Mouse (Mus musculus): ENCODE results near the gene Epm2a. TPM values are rescaled to one million over a fixed set of nuclear protein-coding genes. Genes with fewer than 3 reads are reported as not detected.

The Epm2a gene
- total RNA-seq (2014; rRNA removed) (6.2 and 6.7 TPM in 2 replicates), polyA plus RNA-seq (2012; rRNA removed) (2.9 and 5.6 TPM in 2 replicates)

DNA sequence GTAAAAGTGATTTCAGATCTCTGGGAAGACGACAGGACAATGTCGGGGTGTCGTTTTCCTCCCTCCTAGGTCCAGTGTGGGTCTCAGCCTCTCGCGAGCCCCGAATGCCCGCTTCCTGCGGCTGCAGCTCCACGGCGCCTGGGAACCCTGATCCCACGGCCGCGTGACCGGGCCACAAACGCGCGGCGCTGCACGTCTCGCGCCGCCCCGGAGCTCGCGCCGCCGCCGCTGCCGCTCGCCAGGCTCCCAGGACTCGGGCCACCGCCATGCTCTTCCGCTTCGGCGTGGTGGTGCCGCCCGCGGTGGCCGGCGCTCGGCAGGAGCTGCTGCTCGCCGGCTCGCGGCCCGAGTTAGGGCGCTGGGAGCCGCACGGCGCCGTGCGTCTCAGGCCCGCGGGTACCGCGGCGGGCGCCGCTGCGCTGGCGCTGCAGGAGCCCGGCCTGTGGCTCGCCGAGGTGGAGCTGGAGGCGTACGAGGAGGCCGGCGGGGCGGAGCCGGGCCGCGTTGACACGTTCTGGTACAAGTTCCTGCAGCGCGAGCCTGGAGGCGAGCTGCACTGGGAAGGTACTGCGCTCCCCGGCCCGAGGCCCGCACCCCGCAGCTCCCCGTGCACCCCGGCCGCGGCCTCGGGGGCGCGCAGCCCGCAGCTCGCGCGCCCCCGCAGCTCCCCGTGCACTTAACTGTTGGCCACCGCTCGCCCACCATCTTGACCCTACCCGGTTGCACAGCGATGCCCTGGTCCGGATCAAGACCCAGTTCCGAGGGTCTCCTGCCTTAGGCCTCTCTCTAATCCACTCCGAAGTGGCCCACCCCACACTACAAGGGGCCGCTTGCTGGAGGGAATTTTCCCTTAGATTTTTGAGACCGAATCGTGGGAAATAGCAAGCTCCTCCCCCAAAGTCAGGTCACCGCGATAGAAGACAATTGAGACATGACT, at the start of gene Epm2a:
Gene Epm2a, plus strand, starts transcription at position 200 of the 937 bp plus-strand sequence.
- WGBS = under 1% methylated on average over 106 of the region's 106 CpGs
- DNase-seq (ENCODE audit: extremely low read depth, low read depth, low spot score) = peak; percentile 79
- Histone ChIP-seq H3K27me3 (ENCODE audit: control insufficient read depth, insufficient read depth, low read length) (no peaks in the 10 kb centered on the region), H3K4me1 (ENCODE audit: control insufficient read depth, insufficient read depth, low read length) (no peaks in the 10 kb centered on the region; the same call in 1 of the 2 replicates), H3K9ac (ENCODE audit: low read depth, low read length) (peak within 1 kb of the TSS; percentile 99), H3K36me3 (ENCODE audit: control insufficient read depth, insufficient read depth, low read length) (no peaks in the 10 kb centered on the region), H3K27ac (replicated peaks; ENCODE audit: insufficient read depth, low read depth, low read length) (peak within 1 kb of the TSS; percentile 88), H3K4me3 (ENCODE audit: insufficient read depth, low read depth, low read length) (peak within 1 kb of the TSS; percentile 99), H3K79me2 (ENCODE audit: control insufficient read depth, insufficient read depth, low read length) (no peaks in the 10 kb centered on the region)
- TF ChIP-seq POLR2A (IDR thresholded peaks at IDR 0.05; ENCODE audit: extremely low read depth, insufficient read depth, low read length) (peak; percentile 35; the same call in 1 of the 2 replicates), CTCF (IDR thresholded peaks at IDR 0.05; ENCODE audit: low read depth, low read length) (no peak)

GRCm38 (mm10) chr10:11298418-11298817, 44.8 kb upstream of the Epm2a start:
- peaks cover 5% of the 10 kb centered on the region; the same call in 1 of the 2 replicates for H3K36me3 ChIP-seq (ENCODE audit: control insufficient read depth, insufficient read depth, low read length)
- peak; percentile 54 for DNase-seq (ENCODE audit: extremely low read depth, low read depth, low spot score)
- no peaks in the 10 kb centered on the region for H3K27me3 ChIP-seq (ENCODE audit: control insufficient read depth, insufficient read depth, low read length)
- H3K9ac ChIP-seq (ENCODE audit: low read depth, low read length) = no peak overlapping the region
- H3K4me3 ChIP-seq (ENCODE audit: insufficient read depth, low read depth, low read length) = no peak overlapping the region
- H3K4me1 ChIP-seq (ENCODE audit: control insufficient read depth, insufficient read depth, low read length) = no peaks in the 10 kb centered on the region
- H3K79me2 ChIP-seq (ENCODE audit: control insufficient read depth, insufficient read depth, low read length) = peaks cover 2% of the 10 kb centered on the region; the same call in 1 of the 2 replicates
- TF ChIP-seq POLR2A (IDR thresholded peaks at IDR 0.05; ENCODE audit: extremely low read depth, insufficient read depth, low read length) (no peak), CTCF (IDR thresholded peaks at IDR 0.05; ENCODE audit: low read depth, low read length) (no peak)
- H3K27ac ChIP-seq (replicated peaks; ENCODE audit: insufficient read depth, low read depth, low read length) = no peak overlapping the region
- WGBS = 17% methylated on average over 6 of the region's 6 CpGs

DNA sequence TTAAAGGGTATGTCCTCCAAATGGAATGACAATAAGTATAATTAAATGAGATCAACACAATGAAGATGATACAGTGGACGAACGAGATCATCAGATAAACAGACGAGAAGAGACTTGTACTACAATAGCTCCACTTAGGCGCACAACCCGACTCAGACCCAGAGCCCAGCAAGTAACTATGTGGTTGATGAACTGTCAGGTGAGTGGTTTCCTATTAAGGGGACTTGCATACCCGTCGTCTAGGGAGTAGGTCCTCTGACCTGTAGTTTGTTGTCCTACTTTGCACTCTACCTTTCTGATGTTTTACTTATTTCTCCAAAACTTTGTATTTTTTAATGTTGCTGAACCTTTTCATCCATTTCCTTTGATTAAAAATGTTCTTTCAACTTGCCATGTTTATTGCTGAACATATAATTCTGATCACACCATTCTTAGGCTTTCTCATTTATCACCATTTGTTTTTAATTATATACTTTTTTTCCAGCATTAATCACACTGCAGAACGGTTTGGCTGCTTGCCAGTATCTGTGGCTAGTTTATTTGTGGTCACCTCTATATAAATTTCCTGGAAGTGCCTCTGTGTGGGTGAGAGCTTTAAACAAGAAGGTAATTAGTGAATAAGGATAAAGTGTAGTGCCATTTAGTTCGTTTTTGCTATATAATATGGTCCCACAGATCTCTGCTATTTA, 37.7 kb upstream of the Epm2a start:
- TF ChIP-seq POLR2A (IDR thresholded peaks at IDR 0.05; ENCODE audit: extremely low read depth, insufficient read depth, low read length) = no peak
- H3K36me3 ChIP-seq (ENCODE audit: control insufficient read depth, insufficient read depth, low read length) = no peaks in the 10 kb centered on the region; the same call in 1 of the 2 replicates
- DNase-seq (ENCODE audit: extremely low read depth, low read depth, low spot score) = no peak
- WGBS = 84% methylated on average over 9 of the region's 9 CpGs
- H3K27me3 ChIP-seq (ENCODE audit: control insufficient read depth, insufficient read depth, low read length) = no peaks in the 10 kb centered on the region
- H3K4me3 ChIP-seq (ENCODE audit: insufficient read depth, low read depth, low read length) = no peak overlapping the region
- no peak overlapping the region for H3K9ac ChIP-seq (ENCODE audit: low read depth, low read length)
- H3K4me1 ChIP-seq (ENCODE audit: control insufficient read depth, insufficient read depth, low read length) = no peaks in the 10 kb centered on the region
- H3K79me2 ChIP-seq (ENCODE audit: control insufficient read depth, insufficient read depth, low read length) = no peaks in the 10 kb centered on the region
- H3K27ac ChIP-seq (replicated peaks; ENCODE audit: insufficient read depth, low read depth, low read length) = no peak overlapping the region

DNA sequence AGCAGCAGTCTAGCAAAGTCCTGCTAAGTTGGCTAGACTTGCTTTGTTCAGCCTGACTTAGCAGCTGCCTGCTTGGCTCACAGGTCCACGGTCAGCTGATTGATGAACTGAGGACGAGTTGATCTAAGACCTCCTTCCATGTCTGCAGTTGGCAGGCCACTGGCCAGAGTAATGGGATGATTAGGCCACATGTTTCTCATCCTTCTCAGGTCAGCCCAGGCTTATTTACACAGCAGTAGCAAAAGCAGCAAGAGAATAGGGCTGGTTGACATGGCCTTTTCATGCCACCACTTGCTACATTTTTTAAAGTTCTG, 37.2 kb upstream of the Epm2a start:
- no peaks in the 10 kb centered on the region; the same call in 1 of the 2 replicates for H3K36me3 ChIP-seq (ENCODE audit: control insufficient read depth, insufficient read depth, low read length)
- peak; percentile 52 for DNase-seq (ENCODE audit: extremely low read depth, low read depth, low spot score)

DNA sequence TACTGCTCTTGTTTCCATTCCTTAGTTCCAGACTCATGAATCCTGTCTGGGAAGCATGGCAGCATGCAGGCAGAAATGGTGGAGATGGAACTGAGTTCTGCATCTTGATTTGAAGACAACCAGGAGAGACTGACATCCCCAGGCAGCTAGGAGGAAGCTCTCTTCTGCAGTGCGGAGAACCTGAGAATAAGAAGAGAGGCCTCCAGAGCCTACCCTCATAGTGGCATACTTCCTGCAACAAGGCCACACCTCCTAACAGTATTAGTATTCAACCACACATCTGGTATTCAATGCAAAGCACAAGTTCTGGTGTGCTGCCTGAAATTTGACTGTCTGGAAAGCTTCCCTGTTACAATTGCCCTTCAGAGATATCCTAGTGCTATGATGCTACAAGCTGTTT, 33.3 kb upstream of the Epm2a start:
- H3K27me3 ChIP-seq (ENCODE audit: control insufficient read depth, insufficient read depth, low read length) = no peaks in the 10 kb centered on the region
- H3K36me3 ChIP-seq (ENCODE audit: control insufficient read depth, insufficient read depth, low read length) = no peaks in the 10 kb centered on the region
- TF ChIP-seq CTCF (IDR thresholded peaks at IDR 0.05; ENCODE audit: low read depth, low read length) (no peak), POLR2A (IDR thresholded peaks at IDR 0.05; ENCODE audit: extremely low read depth, insufficient read depth, low read length) (no peak)
- DNase-seq (ENCODE audit: extremely low read depth, low read depth, low spot score) = no peak
- H3K4me1 ChIP-seq (ENCODE audit: control insufficient read depth, insufficient read depth, low read length) = no peaks in the 10 kb centered on the region
- no peak overlapping the region for H3K27ac ChIP-seq (replicated peaks; ENCODE audit: insufficient read depth, low read depth, low read length)
- WGBS = 100% methylated on average over 1 of the region's 1 CpGs
- no peak overlapping the region for H3K9ac ChIP-seq (ENCODE audit: low read depth, low read length)
- no peaks in the 10 kb centered on the region for H3K79me2 ChIP-seq (ENCODE audit: control insufficient read depth, insufficient read depth, low read length)
- no peak overlapping the region for H3K4me3 ChIP-seq (ENCODE audit: insufficient read depth, low read depth, low read length)

More for the DNA sequence above, 37.2 kb upstream of the Epm2a start:
- no peak overlapping the region for H3K9ac ChIP-seq (ENCODE audit: low read depth, low read length)
- no peak for TF ChIP-seq POLR2A (IDR thresholded peaks at IDR 0.05; ENCODE audit: extremely low read depth, insufficient read depth, low read length)
- TF ChIP-seq CTCF (IDR thresholded peaks at IDR 0.05; ENCODE audit: low read depth, low read length) = no peak
- H3K79me2 ChIP-seq (ENCODE audit: control insufficient read depth, insufficient read depth, low read length) = no peaks in the 10 kb centered on the region
- no peak overlapping the region for H3K4me3 ChIP-seq (ENCODE audit: insufficient read depth, low read depth, low read length)
- no peak overlapping the region for H3K27ac ChIP-seq (replicated peaks; ENCODE audit: insufficient read depth, low read depth, low read length)
- 31% methylated on average over 2 of the region's 2 CpGs for WGBS
- H3K4me1 ChIP-seq (ENCODE audit: control insufficient read depth, insufficient read depth, low read length) = no peaks in the 10 kb centered on the region
- H3K27me3 ChIP-seq (ENCODE audit: control insufficient read depth, insufficient read depth, low read length) = no peaks in the 10 kb centered on the region

Data from liver, adult 2 months (tissue).